Mouse (Mus musculus) midbrain, embryonic 13.5 days (tissue): ENCODE measurements around the gene Mitf. TPM values are rescaled to one million over a fixed set of nuclear protein-coding genes. Genes with fewer than 3 reads are reported as not detected.

Experiments used
- ATAC-seq: fragments of 200-750 bp; cut with Nextera tagmentation; 2 replicates; pipeline ENCODE4 v1.8.0; 2017; ENCODE audit warnings: mild to moderate bottlenecking, moderate TSS enrichment, moderate library complexity
- H3K27ac ChIP-seq: fragments of 300-500 bp; sonication (generic); 2 replicates; pipeline ENCODE4 v1.5.1; 2015; ENCODE audit warnings: inconsistent platforms, mild to moderate bottlenecking, moderate library complexity
- H3K27me3 ChIP-seq: fragments of 300-500 bp; sonication (generic); 2 replicates; pipeline ENCODE4 v1.6.1; 2015; ENCODE audit warnings: mild to moderate bottlenecking, inconsistent platforms
- H3K36me3 ChIP-seq: fragments of 300-500 bp; sonication (generic); 2 replicates; pipeline ENCODE4 v1.6.1; 2015; ENCODE audit warnings: mild to moderate bottlenecking, inconsistent platforms
- H3K4me1 ChIP-seq: fragments of 300-500 bp; sonication (generic); replicated peaks from 2 replicates; pipeline ENCODE4 v1.6.1; 2015; ENCODE audit warnings: inconsistent platforms
- H3K4me2 ChIP-seq: fragments of 300-500 bp; sonication (generic); replicated peaks from 2 replicates; pipeline ENCODE4 v1.6.1; 2015; ENCODE audit warnings: moderate library complexity, mild to moderate bottlenecking, inconsistent platforms
- H3K4me3 ChIP-seq: fragments of 300-500 bp; sonication (generic); replicated peaks from 2 replicates; pipeline ENCODE4 v1.5.1; 2015; ENCODE audit warnings: mild to moderate bottlenecking, inconsistent platforms
- H3K9ac ChIP-seq: fragments of 300-500 bp; sonication (generic); replicated peaks from 2 replicates; pipeline ENCODE4 v1.6.1; 2015; ENCODE audit warnings: mild to moderate bottlenecking, inconsistent platforms
- H3K9me3 ChIP-seq: fragments of 300-500 bp; sonication (generic); 2 replicates; pipeline ENCODE4 v1.6.1; 2016; ENCODE audit warnings: mild to moderate bottlenecking, inconsistent platforms
- WGBS: fragments of 180-500 bp; shearing (Covaris S2); methylation state at CpG from one replicate; pipeline ENCODE4 v1.1.7; 2015; 5-methylcytosine and 5-hydroxymethylcytosine counted together
- polyA plus RNA-seq: library from polyadenylated mRNA; unstranded; fragments of >200 nt; fragmentation: Nextera tagmentation; extraction: Ambion mirVana; gene quantifications from 2 replicates; pipeline ENCODE4 v1.2.1, GENCODE M21; 2015

The Mitf gene
- polyA plus RNA-seq, 1 experiment from 2014 or later, result 0.94 TPM

DNA sequence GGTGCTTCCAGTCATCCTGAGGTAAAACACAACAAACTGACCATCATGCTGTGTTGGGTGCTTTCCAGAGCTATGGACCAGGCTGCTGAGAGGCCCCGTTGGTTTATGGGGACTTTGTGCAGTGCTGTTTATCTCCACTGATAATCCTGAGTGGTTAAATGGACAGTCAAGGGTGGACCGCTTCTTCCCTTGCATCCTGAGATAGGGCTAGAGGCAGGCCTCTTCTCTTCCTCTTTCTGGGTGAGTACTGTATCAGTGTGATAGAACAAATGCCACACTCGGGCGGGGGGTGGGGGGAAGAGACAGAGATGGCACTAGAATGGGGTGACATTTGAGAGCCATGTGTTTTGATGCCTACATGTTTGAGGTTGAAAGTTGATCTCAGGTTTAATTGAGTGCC is 81.0 kb downstream of the Mitf start:
- Histone ChIP-seq H3K9me3 (no peaks in the 10 kb centered on the region), H3K9ac (no peak overlapping the region), H3K4me3 (no peak overlapping the region), H3K27me3 (no peaks in the 10 kb centered on the region), H3K27ac (no peak overlapping the region), H3K4me2 (no peak overlapping the region), H3K36me3 (no peaks in the 10 kb centered on the region), H3K4me1 (no peaks in the 10 kb centered on the region)
- no peak for ATAC-seq
- 83% methylated on average over 4 of the region's 4 CpGs for WGBS

DNA sequence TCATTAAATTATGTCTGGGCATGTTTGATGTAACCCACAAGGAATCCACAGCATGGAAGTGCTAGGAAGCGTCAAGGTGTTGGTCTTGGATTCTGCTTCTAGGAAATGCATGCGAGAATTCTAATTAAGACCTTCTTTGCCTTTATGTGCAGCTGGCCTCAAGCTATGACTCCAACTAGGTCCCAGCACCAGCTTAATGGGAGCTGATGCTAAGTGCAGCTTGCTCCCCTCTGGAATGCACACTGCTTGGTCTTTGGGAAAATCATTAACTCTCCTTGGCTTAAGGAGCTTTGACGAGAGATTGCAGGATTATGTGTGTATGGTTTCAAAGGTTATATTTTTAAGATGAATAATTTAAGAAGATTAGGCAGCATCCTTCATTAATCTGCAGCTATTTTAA is 81.7 kb downstream of the Mitf start:
- no peak overlapping the region for H3K9ac ChIP-seq
- no peaks in the 10 kb centered on the region for H3K4me1 ChIP-seq
- no peaks in the 10 kb centered on the region for H3K27me3 ChIP-seq
- H3K36me3 ChIP-seq, result no peaks in the 10 kb centered on the region
- no peak overlapping the region for H3K27ac ChIP-seq
- no peak overlapping the region for H3K4me3 ChIP-seq
- 65% methylated on average over 3 of the region's 3 CpGs for WGBS
- ATAC-seq, result no peak
- H3K4me2 ChIP-seq, result no peak overlapping the region
- H3K9me3 ChIP-seq, result no peaks in the 10 kb centered on the region

DNA sequence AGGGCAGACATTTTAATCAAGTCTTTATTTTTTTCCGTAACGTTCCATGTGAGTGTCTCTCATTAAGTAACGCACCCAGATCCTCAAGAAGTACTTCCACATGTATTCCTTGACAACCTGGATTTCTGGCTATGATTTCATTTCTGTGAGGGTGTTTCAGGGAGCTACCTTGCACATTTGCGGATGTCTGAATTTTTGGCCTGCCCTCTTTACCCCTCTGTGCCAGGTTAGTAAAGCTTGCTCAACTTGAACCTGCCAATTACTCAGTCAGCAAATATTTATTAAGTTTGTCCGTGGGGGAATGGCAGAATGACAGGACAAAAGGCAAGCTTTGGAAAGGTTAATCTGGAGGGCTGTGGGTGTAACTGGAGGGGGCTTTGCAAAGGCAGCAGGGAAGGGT is 86.7 kb downstream of the Mitf start:
- no peak overlapping the region for H3K4me3 ChIP-seq
- H3K4me1 ChIP-seq, result 0 out of 2 replicates have a peak, but pooled peaks cover 3% of the 10 kb centered on the region
- 73% methylated on average over 5 of the region's 5 CpGs for WGBS
- H3K4me2 ChIP-seq, result no peak overlapping the region
- no peaks in the 10 kb centered on the region for H3K27me3 ChIP-seq
- no peak for ATAC-seq
- H3K9me3 ChIP-seq, result no peaks in the 10 kb centered on the region
- H3K27ac ChIP-seq, result no peak overlapping the region
- no peak overlapping the region for H3K9ac ChIP-seq
- no peaks in the 10 kb centered on the region for H3K36me3 ChIP-seq

DNA sequence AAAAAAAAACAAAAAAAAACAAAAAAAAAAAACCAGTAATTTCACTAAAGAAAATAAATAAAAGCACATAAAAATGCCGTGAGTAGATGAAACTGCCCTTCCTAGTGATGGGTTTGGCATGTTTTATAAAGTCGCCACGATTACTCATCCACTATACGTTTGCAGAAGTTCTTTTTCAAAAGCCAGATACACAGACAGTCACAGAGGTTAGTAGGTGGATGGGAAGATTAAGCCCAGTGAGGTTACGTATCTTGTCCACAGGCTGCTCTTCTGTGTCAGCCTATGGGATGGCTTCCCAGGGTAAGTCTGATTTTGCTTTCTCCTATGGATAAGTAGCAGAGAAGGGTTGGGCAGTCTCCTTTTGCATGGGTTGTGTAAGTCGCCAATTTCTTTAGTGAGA is 90.3 kb downstream of the Mitf start:
- no peak for ATAC-seq
- no peak overlapping the region for H3K4me3 ChIP-seq
- no peak overlapping the region for H3K4me2 ChIP-seq
- 90% methylated on average over 6 of the region's 6 CpGs for WGBS
- no peaks in the 10 kb centered on the region for H3K9me3 ChIP-seq
- H3K27me3 ChIP-seq, result no peaks in the 10 kb centered on the region
- H3K9ac ChIP-seq, result no peak overlapping the region
- H3K27ac ChIP-seq, result no peak overlapping the region
- H3K36me3 ChIP-seq, result no peaks in the 10 kb centered on the region
- H3K4me1 ChIP-seq, result 0 out of 2 replicates have a peak, but pooled peaks cover 3% of the 10 kb centered on the region

DNA sequence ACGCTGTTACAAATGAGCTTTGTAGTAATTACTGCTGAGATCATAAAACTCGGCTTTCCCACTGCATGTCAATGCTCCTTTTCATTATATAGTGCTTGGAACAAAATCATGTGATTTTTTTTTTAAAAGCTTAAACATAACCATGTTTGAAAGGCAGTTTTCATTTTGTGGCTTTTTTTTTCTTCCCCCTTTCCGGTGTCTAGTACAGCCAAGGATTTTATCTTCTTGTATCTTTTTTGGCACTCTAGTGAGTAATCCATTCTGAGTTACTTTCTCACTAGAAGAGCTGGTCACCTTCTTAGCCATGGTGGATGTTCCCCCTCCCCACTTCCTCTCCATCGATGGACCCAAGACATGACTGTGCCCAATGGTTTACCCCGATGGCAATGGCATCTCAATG is 91.2 kb downstream of the Mitf start:
- Histone ChIP-seq H3K9ac (no peak overlapping the region), H3K4me2 (no peak overlapping the region), H3K4me1 (0 out of 2 replicates have a peak, but pooled peaks cover 3% of the 10 kb centered on the region), H3K27me3 (no peaks in the 10 kb centered on the region), H3K4me3 (no peak overlapping the region), H3K36me3 (no peaks in the 10 kb centered on the region), H3K27ac (no peak overlapping the region), H3K9me3 (no peaks in the 10 kb centered on the region)
- ATAC-seq, result no peak
- WGBS, result 89% methylated on average over 5 of the region's 5 CpGs

DNA sequence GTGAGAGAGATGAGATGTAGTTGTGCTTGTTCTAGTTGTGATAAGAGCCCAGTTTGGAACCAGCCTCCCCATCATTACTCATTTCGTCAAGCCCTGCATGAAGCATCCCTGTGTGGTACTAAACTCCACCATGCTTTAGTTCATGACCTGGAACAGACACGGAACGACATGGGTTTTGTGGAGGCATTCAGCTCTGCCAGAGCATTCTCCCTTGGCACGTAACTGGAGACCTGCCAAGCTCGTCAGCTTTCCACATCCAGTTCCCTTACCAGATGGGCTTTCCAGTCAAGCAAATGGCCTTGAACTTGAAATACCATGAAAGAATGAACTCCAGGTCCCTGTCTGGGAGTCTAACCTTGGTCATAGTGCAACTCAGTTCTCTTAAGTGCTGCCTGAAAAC is 94.7 kb downstream of the Mitf start:
- 82% methylated on average over 5 of the region's 5 CpGs for WGBS
- ATAC-seq, result no peak
- no peaks in the 10 kb centered on the region for H3K9me3 ChIP-seq
- H3K4me3 ChIP-seq, result no peak overlapping the region
- H3K27me3 ChIP-seq, result no peaks in the 10 kb centered on the region
- H3K4me2 ChIP-seq, result no peak overlapping the region
- no peak overlapping the region for H3K9ac ChIP-seq
- H3K27ac ChIP-seq, result no peak overlapping the region
- no peaks in the 10 kb centered on the region for H3K36me3 ChIP-seq
- no peaks in the 10 kb centered on the region for H3K4me1 ChIP-seq

DNA sequence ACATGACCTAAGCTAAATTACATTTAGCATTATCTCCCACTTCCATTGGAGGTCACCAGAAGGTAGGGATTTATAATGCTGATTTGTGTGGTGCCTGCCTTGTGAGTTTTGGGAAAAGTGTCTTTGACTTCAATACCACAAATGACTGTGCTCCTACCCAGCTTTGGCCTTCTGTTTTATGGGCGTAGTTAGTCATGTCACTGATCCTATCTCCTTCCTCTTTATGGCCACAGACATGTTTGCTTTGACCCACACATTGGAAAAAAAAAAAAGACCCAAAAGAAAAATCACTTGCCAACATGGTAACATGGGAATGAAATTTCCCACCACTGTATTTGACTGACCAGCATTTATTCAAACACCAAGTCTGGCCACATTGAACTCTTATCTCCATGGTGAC is 95.4 kb downstream of the Mitf start:
- H3K9ac ChIP-seq, result no peak overlapping the region
- no peak overlapping the region for H3K4me3 ChIP-seq
- no peak overlapping the region for H3K4me2 ChIP-seq
- H3K27ac ChIP-seq, result no peak overlapping the region
- H3K4me1 ChIP-seq, result no peaks in the 10 kb centered on the region
- H3K36me3 ChIP-seq, result no peaks in the 10 kb centered on the region
- WGBS, result 89% methylated on average over 1 of the region's 1 CpGs
- H3K27me3 ChIP-seq, result no peaks in the 10 kb centered on the region
- no peak for ATAC-seq
- H3K9me3 ChIP-seq, result no peaks in the 10 kb centered on the region

DNA sequence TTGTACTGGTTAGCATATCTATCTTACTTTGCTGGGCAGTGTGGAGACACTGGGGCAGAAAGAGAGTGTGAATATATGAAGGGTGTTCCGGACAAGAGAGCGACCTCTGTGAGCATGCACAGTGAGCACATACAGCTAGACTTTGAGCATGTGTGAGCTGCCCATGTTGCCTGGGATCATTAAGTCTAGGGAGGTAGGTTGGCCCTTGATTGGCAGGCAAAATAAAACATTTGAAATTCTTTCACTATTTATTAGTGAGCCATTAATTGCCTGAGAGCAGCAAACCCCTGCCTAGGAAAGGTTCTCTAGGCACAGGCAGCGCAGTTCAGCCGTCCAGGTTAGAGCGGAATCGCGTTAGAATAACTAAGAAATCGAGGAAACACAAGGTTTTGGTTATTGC is 107.9 kb downstream of the Mitf start:
- Histone ChIP-seq H3K4me1 (peaks cover 17% of the 10 kb centered on the region), H3K9me3 (no peaks in the 10 kb centered on the region), H3K4me2 (no peak overlapping the region), H3K27ac (no peak overlapping the region), H3K4me3 (no peak overlapping the region), H3K36me3 (no peaks in the 10 kb centered on the region), H3K9ac (no peak overlapping the region), H3K27me3 (no peaks in the 10 kb centered on the region)
- 92% methylated on average over 8 of the region's 8 CpGs for WGBS
- no peak for ATAC-seq

DNA sequence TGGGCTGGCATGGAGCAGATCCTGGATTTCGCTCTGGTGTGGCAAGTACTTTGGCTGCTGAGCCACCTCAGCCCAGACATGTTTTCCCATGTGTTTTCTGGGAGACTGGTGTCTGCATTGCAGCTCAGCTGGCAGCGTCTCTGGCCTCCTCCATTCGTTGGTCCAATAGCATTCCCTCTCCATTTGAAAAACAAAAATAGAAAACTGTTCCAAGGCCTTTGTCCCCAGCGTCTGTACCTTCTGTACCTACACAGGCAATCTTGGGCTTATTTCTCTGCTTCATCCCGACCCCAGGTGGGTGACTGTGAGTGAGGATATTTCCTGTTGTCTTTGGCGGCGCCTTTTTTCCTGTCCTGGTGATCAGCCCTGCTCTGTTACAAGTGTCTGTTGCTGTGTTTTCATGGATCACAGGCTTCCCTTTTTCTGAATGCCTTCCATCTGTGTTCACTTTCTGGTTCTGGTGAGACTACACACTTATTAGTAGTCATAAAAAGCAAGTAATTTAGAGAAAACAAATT is 109.6 kb downstream of the Mitf start:
- WGBS, result 84% methylated on average over 7 of the region's 7 CpGs
- Histone ChIP-seq H3K36me3 (no peaks in the 10 kb centered on the region), H3K9me3 (no peaks in the 10 kb centered on the region), H3K27ac (no peak overlapping the region), H3K4me3 (no peak overlapping the region), H3K4me2 (no peak overlapping the region), H3K9ac (no peak overlapping the region), H3K4me1 (peaks cover 17% of the 10 kb centered on the region), H3K27me3 (no peaks in the 10 kb centered on the region)
- ATAC-seq, result no peak

DNA sequence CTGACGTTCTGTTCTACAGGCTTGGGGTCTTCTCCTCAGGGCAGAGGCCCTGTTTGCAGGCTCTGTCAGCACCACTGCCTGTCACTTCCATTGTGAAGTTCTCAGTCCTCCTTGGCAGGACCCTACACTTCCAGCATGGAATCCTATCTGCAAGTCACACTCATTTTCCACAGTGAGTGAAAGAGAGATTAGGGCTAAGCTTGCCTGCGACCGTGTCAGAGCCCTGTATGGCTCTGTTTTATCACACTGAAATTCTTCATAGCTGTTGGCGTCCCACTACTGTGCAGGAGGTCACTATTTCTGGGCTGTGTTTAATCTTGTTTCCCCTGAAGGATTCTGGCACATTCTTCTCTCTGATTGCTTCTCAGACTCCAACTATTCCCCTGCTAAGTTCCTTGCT is 111.2 kb downstream of the Mitf start:
- WGBS, result 60% methylated on average over 4 of the region's 4 CpGs

DNA sequence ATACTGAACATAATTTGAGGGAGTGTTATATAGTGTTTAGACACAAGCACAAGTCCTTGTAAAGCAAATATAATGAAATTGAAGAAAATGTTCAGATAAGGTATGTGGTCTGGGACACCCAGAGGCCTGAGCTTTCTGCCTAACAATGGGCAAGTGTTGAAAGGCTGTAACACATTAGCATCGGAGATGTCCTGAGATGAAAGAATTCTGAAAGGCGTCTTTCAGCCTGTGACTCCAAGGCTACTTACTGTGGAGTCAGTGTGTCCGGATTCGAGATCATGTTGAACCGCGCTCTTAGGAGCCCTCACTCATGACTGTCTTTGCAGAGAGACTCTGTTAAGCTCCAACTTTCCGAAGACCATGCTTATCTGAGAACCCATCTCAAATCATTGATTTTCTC is 111.6 kb downstream of the Mitf start:
- H3K4me1 ChIP-seq, result peaks cover 17% of the 10 kb centered on the region
- no peak overlapping the region for H3K27ac ChIP-seq
- no peaks in the 10 kb centered on the region for H3K36me3 ChIP-seq
- WGBS, result 49% methylated on average over 7 of the region's 7 CpGs
- no peak overlapping the region for H3K4me2 ChIP-seq
- no peaks in the 10 kb centered on the region for H3K27me3 ChIP-seq
- ATAC-seq, result no peak
- H3K4me3 ChIP-seq, result no peak overlapping the region
- no peaks in the 10 kb centered on the region for H3K9me3 ChIP-seq
- no peak overlapping the region for H3K9ac ChIP-seq

More for the DNA sequence above, 111.2 kb downstream of the Mitf start:
- Histone ChIP-seq H3K9me3 (no peaks in the 10 kb centered on the region), H3K4me2 (no peak overlapping the region), H3K9ac (no peak overlapping the region), H3K27ac (no peak overlapping the region), H3K36me3 (no peaks in the 10 kb centered on the region), H3K4me3 (no peak overlapping the region), H3K4me1 (peaks cover 17% of the 10 kb centered on the region), H3K27me3 (no peaks in the 10 kb centered on the region)
- no peak for ATAC-seq

DNA sequence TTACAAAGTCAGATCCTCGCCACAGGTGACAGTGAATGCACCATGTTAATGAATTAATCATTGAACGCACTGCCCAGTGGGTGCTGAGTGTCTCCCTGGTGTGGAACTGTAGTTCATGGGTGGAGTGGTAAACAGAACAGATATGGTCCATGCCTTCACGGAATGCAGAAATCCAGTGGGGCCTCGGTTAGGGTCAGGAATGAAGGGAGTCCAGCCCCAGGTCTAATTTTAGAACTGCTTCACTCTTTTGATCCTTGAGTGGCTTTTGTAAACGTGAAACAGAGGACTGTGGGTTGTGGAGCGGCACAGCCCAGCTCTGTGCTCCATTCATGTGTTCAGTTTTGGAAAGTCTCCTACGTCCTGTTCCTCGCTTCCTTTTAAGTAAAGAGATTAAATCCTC is 112.4 kb downstream of the Mitf start:
- Histone ChIP-seq H3K27ac (no peak overlapping the region), H3K4me3 (no peak overlapping the region), H3K9me3 (no peaks in the 10 kb centered on the region), H3K9ac (no peak overlapping the region), H3K27me3 (no peaks in the 10 kb centered on the region), H3K4me1 (peaks cover 17% of the 10 kb centered on the region), H3K4me2 (no peak overlapping the region), H3K36me3 (no peaks in the 10 kb centered on the region)
- no peak for ATAC-seq
- 42% methylated on average over 8 of the region's 8 CpGs for WGBS

DNA sequence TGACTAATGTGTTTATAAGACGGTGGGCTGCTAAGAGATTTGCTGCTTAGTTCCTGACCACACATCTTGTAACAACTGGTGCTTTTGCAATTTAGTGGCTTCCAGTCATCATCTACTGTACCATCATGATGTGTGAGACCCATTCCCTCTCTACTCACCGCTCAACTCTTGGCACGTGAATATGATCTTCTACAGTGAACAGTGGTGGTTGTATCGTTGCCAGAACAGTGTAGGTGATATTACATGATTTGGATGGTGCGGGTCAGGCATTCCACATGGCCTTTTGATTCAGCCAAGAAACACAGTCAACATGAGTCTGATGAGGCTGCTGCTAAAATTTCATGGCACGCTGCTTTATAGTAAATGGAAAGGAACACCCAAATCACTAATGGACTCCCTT is 114.7 kb downstream of the Mitf start:
- ATAC-seq, result no peak
- no peaks in the 10 kb centered on the region for H3K27me3 ChIP-seq

More for the DNA sequence above, 114.7 kb downstream of the Mitf start:
- Histone ChIP-seq H3K4me3 (no peak overlapping the region), H3K27ac (no peak overlapping the region), H3K9me3 (no peaks in the 10 kb centered on the region), H3K36me3 (no peaks in the 10 kb centered on the region), H3K9ac (no peak overlapping the region), H3K4me2 (no peak overlapping the region), H3K4me1 (peaks cover 17% of the 10 kb centered on the region)
- 92% methylated on average over 6 of the region's 6 CpGs for WGBS
